Mouse (Mus musculus) spleen, postnatal 10 days (tissue): ENCODE measurements around the gene Cmah.

Experiments
- DNase-seq, 2 experiments: peaks; one replicate each; pipeline ENCODE4 v3.0.0; 2021 to 2022; ENCODE audit warnings: low spot score in 2 of 2

The Cmah gene

GRCm38 (mm10) chr13:24340462-24340861, 13.3 kb downstream of the Cmah start:
- DNase-seq = no peak

GRCm38 (mm10) chr13:24342091-24342490, 14.9 kb downstream of the Cmah start:
- DNase-seq = no peak

DNA sequence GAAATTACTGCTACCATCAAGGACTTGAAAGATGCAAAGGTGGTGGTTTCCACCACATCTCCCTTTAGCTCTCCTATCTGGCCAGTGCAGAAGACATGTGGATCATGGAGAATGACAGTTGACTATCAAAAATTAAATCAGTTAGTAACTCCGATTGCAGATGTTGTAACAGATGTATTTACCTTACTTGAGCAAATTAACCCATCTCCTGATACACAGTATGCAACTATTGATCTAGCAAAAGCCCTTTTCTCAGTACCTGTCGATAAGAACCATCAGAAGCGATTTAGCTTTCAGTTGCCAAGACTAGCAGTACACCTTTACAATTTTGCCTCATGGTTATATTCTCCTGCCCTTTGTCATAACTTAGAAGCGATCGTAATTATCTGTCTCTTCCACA, 25.8 kb downstream of the Cmah start:
- no peak for DNase-seq

- DNase-seq = no peak
Measured at GRCm38 (mm10) chr13:24354751-24355150, 27.5 kb downstream of the Cmah start.

DNA sequence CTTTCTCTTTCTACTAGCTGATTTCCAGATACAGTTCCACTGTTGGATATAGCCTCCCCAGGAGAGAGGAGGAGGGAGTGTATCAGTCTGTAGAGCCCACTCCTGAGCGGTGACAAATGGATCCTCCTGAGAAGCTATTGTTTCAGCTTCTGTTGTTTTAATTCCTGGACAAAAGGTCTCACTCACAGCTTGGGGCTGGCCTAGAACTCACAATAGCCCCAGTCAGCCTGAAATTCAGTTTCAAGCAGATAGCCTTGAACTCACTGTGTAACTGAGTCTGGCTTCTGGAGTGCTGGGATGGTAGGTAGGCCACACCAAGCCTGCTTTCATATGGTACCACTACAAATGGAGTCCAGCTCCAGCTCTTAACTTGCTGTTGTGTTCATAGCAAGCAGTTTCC, 32.0 kb downstream of the Cmah start:
- no peak for DNase-seq

- DNase-seq = no peak
Measured at GRCm38 (mm10) chr13:24365191-24365590, 38.0 kb downstream of the Cmah start.

GRCm38 (mm10) chr13:24372893-24373599, 45.8 kb downstream of the Cmah start:
- no peak for DNase-seq

GRCm38 (mm10) chr13:24374606-24375005, 47.4 kb downstream of the Cmah start:
- DNase-seq = peak in 1 of 2 experiments; percentile 26

- no peak for DNase-seq
Measured at GRCm38 (mm10) chr13:24375320-24376203, 48.4 kb downstream of the Cmah start.

DNA sequence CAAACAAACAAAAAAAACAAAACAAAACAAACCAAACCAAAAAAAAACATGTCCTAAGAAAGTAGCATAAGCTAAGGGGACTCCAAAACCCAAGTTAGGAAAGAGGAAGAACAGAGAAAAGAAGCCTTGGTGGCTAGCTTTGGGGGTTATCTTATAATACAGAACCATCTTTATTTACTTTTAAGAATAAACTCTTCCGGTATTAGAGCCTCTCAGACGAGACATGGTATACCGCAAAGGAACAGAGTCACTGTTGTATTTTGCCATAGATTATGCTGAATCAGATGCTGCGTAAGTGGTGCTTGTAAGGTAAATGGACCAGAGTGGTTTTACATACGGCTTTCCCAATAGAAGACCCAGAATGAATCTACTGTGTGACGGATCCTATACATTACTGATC, 53.5 kb downstream of the Cmah start:
- no peak for DNase-seq

GRCm38 (mm10) chr13:24383885-24384284, 56.7 kb downstream of the Cmah start:
- DNase-seq = no peak

DNA sequence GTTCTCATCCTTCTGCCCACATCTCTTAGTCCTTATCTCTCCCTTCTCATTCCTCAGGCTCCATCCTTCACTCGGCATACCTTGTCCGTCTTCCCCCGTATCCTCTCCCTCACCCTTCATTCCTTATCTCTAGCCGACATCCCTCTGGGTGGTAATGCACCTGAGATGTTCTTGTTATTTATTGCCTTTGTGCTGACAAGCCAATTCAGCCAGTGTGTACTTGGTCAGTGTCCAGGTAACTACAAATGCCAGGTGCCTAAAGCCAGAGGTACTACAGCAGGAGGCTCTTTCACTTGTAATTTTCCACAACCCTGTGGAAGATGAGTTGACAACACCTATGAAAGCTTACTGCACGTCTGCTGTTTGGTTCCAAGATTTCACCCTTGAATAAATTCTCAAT, 64.7 kb downstream of the Cmah start:
- DNase-seq = no peak

DNA sequence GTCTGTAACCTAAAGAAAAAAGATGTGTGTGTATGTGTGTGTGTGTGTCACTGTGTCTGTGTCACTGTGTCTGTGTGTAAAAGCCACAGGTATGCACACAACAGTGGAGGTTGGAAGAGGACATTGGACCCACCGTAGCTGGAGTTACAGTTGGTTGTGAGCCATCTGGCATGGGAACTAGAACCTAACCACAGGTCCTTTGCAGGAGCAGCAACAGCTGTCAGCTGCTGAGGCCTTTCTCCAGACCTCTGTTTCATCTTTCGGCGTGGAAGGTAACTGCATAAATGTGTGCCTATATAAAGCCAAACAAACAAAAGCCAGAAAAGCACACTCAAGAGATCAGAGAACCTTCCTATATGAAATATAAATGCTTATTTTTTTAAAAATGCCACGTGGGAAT, 65.5 kb downstream of the Cmah start:
- peak in 1 of 2 experiments; percentile 24 for DNase-seq

- peak in 1 of 2 experiments; percentile 43 for DNase-seq
Measured at GRCm38 (mm10) chr13:24393055-24393454, 65.9 kb downstream of the Cmah start.

GRCm38 (mm10) chr13:24395815-24396214, 68.6 kb downstream of the Cmah start:
- no peak for DNase-seq

GRCm38 (mm10) chr13:24397181-24397580, 70.0 kb downstream of the Cmah start:
- no peak for DNase-seq

- no peak for DNase-seq
Measured at GRCm38 (mm10) chr13:24398488-24398887, 71.3 kb downstream of the Cmah start.

DNA sequence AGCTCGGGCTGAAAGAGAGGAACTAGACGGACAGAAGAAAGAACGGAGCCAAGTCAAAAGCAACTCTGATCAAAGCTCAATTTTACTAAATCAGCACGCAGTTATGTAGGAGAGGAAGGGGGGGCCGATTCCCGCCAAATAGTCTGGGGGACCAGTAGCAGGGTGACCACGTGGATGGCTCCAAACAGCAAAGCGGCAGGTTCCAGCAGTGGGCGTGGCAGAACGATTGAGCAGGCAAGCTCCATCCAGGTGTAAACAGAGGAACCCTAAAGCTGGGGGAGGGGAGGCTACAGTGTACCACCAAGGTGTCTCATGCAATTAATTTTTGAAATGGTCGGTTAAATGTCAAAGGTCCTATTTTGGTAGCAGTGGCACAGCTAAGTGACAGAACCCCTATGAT, 74.6 kb downstream of the Cmah start:
- DNase-seq = peak in 1 of 2 experiments; percentile 51

- DNase-seq = no peak
Measured at GRCm38 (mm10) chr13:24403054-24403453, 75.8 kb downstream of the Cmah start.

DNA sequence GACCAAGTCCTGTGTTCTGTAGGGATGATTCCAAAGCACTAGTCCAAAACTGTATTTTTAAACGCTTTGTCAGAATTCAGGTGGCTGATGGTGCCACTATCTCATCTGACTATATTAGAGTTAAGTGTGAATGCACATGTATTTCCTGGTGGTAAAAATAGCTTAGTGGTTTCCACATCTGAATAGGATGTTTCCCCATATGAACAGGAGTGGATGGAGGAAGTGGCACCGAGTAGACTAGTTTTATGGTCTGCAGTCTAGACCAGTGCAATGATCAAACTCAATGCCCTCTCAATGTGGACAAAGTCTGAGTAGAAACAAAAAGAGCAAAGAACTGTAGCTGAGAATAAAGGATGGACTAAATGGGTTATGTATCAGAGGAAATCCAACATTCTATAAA, 79.6 kb downstream of the Cmah start:
- DNase-seq = no peak

DNA sequence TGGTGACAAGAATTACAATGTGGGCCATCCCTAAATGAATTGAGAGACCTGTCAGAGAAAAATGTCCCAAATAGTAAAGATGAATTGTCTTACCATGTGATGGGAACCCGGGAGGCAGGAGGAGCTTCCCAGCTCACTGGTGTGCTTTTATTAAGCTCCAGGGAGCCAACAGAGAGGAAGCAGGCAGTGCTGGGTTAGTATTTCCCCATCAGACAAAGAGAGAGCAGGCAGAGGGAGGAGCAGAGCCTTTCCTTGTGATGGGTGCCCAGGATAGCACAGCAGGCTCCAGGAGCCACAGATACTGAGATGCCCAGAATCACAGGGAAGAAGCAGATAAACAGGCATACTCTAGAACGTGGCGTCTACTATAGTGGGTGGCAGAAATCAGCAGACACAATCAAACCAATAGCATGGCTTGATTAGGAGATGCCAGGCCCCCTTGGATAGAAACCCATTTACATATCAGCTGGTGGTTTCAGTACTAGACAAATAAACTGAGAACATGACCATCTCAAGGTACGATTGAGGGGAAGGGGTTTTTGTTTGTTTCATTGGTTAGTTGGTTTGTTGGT, 87.5 kb downstream of the Cmah start:
- DNase-seq = no peak

GRCm38 (mm10) chr13:24415506-24416206, 88.5 kb downstream of the Cmah start:
- peak in 1 of 2 experiments; percentile 67 for DNase-seq
